Mouse (Mus musculus) erythroblast, adult 5-6 weeks (primary cell): ENCODE data around the gene Tmem39b. TPM values are rescaled to one million over a fixed set of nuclear protein-coding genes. Genes with fewer than 3 reads are reported as not detected.

Experiments
- ATAC-seq: replicated peaks from 2 replicates; pipeline ENCODE4 v1.8.0; 2016; ENCODE audit warnings: moderate number of reproducible peaks, mild to moderate bottlenecking, moderate TSS enrichment, inconsistent platforms; ENCODE audit not compliant: poor library complexity, low FRiP score, severe bottlenecking
- total RNA-seq, 2 experiments: library from RNA; stranded (forward) in 1 of 2; stranded (reverse) in 1 of 2; fragments of 150-400 nt in 1 of 2; fragments of 200-764, 138-1000 nt in 1 of 2; gene quantifications; 2 replicates each; pipeline versions ENCODE4 v1.2.3 to v1.2.4; 2015 to 2017; ENCODE audit warnings: low replicate concordance in 2 of 2

Gene Tmem39b
- total RNA-seq, 2 experiments from 2014 or later = 0.68 to 14.4 TPM

DNA sequence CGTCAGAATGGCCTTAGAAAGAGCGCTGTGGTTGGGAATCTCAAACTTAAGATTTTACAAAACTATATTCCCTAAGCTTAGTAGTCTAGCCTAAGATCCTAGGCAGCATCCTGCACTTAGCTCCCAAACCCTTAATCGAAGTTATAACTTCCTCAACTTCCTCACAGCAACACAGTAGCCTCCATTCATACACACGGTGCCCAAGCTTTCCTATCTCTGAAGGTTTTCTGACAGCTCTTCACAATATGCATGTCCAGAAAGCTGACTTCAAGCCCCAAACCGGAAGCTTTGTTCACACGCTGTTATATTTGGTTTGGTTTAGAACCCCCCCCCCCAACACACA lies 852 bp downstream of the Tmem39b start:
- ATAC-seq = no peak

DNA sequence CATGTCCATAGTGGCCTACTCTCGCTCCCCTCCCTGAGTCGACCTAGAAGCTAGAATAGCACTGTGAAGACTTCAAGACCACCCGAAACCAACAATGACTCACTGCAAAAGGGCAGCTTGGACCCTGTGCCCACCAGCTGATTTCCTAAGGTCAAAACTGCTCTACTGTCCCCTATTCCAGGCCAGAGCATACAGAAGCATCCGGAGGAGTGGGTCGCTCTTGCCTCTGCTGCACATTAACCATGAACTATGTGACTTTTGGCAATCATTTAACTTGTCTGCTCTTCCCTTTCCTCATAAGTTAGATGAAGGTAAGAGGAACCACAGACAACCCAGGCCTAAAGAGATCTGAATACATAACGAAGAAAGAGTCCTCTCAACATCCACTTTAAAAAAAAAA lies 12.1 kb downstream of the Tmem39b start:
- no peak for ATAC-seq

- ATAC-seq = no peak
Measured at GRCm38 (mm10) chr4:129683901-129684493, 12.6 kb downstream of the Tmem39b start.

GRCm38 (mm10) chr4:129681837-129682236 lies 14.8 kb downstream of the Tmem39b start:
- ATAC-seq = no peak

- ATAC-seq = no peak; the same call in 1 of the 2 replicates
Measured at GRCm38 (mm10) chr4:129672878-129673449, 23.7 kb downstream of the Tmem39b start.

- peak; percentile 86 for ATAC-seq
Measured at GRCm38 (mm10) chr4:129672083-129672877, 24.4 kb downstream of the Tmem39b start, which contains the start of gene Kpna6. Kpna6 (minus strand) TSS chr4:129672767.

DNA sequence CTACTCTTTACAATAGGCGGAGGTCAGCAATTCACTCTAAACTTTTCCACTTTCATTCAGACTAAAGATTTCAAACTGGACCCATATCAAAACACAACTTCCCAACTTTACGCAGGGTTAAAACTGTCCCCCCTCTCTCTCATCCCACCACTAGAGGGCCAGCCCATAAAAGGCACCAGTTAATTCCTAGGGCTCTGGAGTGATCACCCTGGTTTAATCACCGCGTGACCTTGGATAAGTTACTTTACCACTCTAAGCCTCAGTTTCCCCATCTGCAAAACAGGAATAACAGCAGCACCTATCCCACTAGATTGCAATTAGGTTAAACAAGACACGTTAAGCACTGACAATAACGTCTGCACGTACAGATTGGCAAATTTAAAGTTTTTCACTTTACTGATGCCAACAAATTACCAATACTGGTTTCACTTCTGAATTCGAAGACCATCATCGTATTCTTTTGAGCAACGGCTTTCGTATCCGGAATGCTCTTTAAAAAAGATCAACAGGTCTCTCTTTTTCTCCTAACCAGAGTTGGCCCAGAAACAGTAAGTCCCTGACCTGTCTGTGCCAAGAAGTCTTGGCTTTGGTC lies 25.1 kb downstream of the Tmem39b start:
- peak; percentile 83 for ATAC-seq

GRCm38 (mm10) chr4:129662255-129662813 lies 34.3 kb downstream of the Tmem39b start:
- ATAC-seq = no peak

- no peak for ATAC-seq
Measured at GRCm38 (mm10) chr4:129661584-129661983, 35.1 kb downstream of the Tmem39b start.

- no peak for ATAC-seq
Measured at GRCm38 (mm10) chr4:129654770-129655169, 41.9 kb downstream of the Tmem39b start.

- no peak for ATAC-seq
Measured at GRCm38 (mm10) chr4:129650359-129650758, 46.3 kb downstream of the Tmem39b start.

DNA sequence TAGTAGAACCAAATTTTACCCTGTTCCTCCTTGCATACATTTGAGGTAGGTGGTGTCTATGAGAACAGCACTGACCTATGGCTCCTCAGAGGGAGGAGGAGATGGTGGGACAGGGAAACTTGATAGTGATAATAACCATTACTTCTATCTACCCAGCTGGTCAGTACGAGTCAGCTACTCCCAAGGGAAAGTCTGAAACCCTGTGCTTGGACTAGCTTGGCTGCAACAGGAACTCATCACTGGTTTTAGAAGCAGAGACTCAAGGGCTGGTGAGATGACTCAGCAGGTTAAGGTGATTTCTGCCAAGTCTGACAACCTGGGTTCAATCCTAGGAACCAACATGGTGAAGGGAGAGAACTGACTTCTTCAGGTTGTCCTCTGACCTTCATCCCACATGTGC lies 48.0 kb downstream of the Tmem39b start:
- ATAC-seq = no peak

- ATAC-seq = no peak
Measured at GRCm38 (mm10) chr4:129645204-129645603, 51.4 kb downstream of the Tmem39b start.

GRCm38 (mm10) chr4:129641756-129642155 lies 54.9 kb downstream of the Tmem39b start:
- ATAC-seq = no peak

- peak; percentile 95 for ATAC-seq
Measured at GRCm38 (mm10) chr4:129640638-129641467, 55.8 kb downstream of the Tmem39b start, which contains the start of gene Txlna. Txlna (minus strand) TSS chr4:129641065.

GRCm38 (mm10) chr4:129640101-129640637 lies 56.5 kb downstream of the Tmem39b start:
- ATAC-seq = peak; percentile 39

DNA sequence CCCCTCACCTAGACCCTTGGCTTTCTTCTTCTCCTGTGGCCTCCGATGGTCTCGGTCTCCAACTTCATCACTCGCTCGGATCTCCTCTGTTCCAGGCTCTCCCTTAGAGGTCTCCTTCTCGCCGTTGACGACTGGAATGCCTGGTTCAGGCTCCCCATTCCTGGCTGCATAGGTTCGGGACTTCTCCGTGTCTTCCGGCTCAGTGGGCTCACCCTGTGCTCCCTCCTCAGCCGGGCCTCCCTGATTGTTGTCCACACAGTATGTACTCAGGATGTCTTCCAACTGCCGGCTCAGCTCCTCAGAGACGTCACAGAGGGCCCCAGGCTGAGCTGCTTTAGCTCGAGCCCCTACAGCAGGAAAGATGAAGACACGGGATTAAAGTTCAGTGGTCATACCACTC lies 57.4 kb downstream of the Tmem39b start:
- no peak for ATAC-seq

DNA sequence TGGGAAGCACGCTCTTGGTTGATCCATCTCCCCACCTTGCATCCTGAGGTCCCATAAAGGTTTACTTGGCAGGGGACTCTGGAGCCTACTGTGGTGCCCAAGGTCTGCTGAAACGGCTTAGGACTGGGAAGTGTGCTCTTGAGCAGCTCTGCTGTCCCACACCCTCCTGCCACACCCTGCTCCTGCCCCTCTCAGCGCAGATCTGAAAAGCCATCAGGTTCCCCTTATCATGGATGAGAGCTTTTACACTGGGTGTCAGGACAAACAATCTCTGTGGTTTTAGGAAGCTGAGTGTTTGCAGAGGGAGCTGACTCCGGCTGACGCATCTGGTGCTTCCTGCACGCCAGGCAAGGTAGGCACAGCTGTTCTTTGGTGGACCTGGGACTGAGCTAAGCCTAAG lies 62.8 kb downstream of the Tmem39b start:
- peak; percentile 63 for ATAC-seq

DNA sequence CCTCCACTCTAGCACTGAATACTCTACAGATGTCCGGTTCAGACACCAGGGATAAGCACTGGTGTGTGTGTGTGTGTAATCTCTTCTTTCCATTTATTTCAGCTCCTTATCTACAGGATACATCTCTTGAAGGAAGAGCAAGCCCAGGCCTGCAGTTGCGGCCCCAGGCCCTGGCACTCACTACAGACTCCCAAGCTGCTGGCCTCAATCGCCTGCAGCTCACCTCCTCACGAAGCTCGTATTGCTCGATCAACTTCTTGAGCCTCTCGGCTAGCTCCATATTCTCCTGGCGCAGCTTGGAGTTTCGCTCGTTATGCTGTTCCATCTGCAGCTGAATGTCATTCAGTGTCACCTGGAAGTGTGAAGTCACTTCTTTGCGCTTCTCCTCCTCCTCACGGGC lies 64.8 kb downstream of the Tmem39b start:
- no peak for ATAC-seq
